Mouse (Mus musculus) right cerebral cortex, postnatal 36 days (tissue): ENCODE results near the gene Csf1.

Experiments used
- DNase-seq, 2 experiments: peaks; one replicate each; pipeline ENCODE4 v3.0.0; 2022; ENCODE audit warnings: low spot score in 2 of 2, mixed read lengths in 1 of 2

Gene Csf1

DNA sequence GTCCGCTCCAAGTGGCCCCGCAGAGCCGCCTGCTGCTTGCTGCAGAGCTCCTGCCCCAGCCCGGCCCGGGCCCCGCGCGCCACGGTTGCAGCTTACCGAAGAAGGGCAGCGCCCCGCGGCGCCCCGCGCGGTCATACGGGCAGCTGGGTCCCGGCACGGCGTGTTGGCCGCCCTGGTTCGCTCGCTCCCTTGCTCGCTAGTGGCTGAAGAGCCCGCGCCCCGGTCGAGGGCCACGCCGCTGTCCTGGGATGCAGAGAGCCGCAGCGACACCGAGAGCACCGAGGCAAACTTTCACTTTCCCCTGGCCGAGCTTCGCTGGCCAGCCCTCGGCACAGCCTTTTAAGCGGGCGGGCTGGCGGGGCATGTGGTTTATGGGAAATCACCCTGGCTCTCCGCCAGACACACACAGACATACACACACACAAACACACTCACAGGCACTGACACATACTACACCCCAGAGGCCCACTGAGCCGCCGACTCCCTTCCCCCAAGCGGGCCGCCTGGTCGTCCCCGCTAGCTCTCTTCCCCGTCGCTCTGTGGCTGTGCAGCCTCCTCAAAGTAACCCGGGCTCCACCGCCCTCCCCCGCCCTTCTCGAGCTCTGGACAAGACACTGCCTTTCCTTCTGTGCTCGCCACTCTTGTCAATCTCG, at the start of gene Csf1:
TSS of gene Csf1 (minus strand) at position 541 of the 653 bp plus-strand sequence.
- DNase-seq = peak; percentile 46 to 52

DNA sequence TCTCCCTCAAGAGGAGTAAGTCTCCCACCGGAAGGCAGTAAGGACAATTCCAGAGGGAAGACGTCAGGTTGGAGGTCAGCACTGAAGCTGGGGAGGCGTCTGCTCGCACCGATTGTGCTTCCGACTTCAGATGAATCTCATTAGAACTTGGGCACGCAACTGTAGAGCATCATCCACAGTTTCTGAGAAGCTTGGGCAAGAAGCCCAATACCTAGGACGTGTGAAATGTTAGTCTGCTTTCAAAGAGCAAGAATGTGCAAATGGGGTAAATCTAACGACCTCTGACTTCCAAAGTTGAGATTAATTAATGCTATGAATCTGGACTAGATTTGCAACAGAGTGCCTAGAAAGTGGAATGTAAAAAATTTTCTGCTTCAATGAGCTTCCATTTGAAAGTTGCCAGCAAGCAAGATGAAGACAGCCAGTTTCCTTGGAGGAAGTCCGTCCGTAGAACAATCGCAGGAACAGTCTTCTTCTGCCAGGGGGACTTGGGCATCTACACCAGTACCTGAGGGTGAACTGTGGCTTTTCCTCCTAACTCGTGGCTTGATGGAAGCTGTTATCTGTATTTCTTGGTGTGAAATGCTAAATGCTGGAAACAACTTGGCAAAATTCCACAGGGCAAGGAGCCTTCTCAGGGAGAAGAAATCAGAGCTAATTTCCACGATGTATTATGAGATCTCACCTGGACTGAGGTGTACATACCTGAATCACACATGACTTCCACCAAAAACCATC, 47.9 kb upstream of the Csf1 start:
- DNase-seq = no peak

DNA sequence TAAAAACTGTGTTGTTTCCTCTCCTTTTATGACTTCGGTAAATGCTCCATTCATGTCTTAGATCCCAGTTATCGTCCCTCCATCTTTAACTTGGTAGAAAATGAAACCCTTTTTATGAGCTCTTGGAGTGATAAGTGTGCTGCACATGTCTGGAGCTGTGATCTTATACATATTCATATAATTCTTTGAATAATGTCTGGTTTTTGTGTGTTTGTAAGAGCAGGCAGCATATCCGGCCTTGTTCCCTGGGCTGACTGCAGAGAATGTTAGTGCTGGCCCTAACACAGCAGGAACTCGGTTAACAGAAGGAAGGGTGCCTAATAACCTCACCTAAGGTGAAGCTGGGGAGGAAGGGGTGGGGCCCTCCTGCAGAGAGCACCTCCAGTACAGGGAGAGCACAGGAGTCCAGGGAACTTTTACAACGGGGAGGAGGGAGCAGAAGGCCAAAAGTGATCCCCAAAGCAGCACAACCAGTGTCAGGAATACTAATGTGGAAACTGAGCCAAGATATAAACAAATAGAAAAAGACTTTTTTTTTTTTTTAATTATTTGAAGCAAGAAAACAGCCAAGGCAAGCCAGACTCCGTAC, 47.2 kb upstream of the Csf1 start:
- no peak for DNase-seq

DNA sequence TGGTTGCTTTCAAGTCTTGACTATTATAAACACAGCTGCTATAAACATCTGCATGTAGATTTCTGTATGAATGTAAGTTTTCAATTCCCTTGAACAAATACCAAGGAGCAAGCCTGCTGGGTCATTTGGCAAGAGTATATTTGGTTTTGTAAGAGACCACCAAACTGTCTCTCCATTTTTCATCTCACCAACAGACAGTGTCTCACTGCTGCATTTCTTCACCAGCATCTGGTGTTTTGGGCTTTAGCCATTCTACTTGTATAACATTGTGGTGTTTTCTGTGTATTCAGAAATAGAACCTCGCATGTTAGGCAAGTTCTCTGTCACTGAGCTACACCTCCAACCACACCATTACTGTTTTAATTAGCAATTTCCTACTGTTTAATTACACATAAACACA, 46.6 kb upstream of the Csf1 start:
- DNase-seq = no peak

DNA sequence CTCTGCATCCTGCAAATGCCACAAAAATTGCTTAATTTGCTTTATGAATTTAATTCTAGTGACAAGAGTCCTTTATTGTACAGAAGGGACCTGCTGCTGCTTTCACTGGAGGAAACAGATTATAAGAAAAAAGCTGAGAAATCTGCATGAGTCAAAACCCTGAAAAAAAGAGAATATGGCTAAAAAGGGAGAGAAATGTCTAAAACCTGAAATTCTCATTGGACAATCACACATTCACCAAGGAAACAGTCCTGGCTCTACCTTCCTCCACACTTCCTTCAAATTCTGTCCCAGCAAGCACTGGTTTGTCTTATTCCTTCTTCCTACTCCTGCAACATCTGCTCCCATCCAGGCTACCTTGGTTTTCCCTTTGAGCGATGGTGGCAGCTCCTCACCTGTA, 44.5 kb upstream of the Csf1 start:
- DNase-seq = no peak

DNA sequence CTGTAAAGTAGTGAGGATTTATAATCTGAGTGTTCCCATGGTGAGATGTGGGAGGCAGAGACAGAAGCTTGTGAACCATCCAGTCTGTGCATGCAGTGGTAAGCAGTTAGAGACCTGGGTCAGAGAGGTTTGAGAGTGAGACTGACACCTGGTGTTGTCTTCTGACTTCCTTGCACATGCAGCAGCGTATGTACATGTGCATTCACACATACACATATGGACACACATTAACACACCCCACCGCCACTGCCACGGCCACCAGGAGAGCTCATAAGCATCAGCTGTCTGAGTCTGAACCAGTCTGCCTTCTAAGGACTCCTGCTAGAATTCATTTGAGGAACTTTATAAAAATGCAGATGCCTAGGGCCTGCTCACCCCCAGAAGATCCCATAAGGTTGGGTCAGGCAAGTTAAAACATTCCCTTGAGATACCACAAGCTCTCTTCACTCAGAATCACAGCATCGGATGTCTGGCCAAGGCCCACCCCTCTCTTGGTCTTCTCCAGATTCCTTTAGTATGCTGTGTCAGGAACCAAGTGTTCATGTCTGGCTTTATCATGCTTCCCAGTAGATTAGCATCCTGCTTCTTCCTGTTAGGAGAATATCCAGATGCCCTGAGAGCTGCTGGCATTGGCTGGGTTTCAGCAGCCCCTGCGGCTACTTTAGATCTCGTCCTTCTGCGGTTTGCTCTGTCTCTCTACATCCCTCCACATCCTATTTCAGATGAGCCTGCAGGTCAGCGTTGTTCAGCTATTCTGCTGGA, 42.1 kb upstream of the Csf1 start:
- DNase-seq = no peak

DNA sequence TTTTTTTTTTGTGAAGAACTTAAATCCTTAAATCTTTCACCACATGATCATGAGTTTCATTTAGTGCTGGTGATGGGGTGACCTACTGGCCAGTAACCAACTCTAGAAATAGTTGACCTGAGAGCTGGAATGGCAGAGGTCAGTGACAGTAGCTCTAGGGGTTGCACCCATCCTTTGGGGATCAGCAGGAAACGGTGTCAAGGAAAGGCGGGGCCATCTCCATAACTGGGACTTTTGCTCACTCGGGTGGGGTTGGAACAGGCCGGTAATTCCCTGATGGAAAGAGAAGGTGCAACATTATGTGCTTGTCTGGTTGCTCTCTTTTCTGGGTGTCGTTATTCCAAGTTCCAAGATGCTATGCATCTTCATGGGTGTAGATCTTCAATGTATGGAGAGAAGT, 38.7 kb upstream of the Csf1 start:
- DNase-seq = no peak

DNA sequence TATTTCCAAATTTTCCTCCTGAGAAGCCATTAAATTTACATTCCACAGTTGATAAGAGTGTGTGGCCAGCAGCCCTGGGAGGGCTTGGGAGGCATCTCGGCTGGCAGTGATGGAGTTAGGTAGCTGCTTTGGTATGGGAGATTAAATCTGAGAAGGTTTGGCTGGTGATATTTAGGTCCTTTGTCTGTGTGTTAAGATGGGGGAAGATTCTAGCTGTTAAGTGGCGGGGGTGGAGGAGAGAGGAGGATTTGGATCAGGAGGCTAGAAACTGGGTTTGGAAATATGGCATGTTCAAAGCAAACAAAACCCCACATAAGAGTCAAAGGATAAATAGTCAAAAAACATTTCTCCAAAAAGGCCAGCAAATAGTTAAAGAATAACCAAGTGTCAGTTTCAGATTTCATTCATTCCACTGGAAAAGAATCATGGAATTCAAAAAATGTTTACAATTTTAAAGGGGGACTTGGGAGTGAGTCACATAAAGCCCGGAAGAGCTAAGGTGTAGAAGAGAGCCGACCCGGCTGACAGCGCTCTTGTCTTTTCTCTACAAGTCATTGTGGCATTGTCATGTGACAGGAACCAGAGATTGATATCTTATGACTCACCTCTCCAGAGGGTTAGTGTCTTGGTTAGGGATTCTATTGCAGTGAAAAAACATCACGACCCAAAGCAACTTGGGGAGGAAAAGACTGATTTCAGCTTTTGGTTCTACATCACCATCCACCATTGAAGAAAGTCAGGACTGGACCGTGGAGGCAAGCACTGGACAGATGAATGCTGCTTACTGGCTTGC, 36.1 kb upstream of the Csf1 start:
- no peak for DNase-seq

DNA sequence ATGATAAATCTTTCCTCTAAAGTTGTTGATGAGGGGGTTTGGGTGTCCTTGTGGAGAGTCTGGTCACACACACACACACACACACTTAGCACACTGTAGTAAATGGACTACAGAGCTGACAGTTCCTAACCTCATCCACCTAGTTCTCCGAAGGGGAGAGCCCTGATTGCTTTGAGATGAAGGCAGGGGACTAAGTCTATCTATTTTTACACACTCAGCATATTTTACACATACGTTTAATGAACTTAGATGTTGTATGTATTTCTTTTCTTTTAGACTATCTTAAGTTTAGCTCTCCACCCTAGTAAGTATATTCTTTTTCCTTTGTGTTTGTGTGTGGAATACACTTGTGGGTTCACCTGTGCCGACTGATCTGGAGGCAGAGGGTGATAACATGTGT, 34.6 kb upstream of the Csf1 start:
- DNase-seq = no peak

DNA sequence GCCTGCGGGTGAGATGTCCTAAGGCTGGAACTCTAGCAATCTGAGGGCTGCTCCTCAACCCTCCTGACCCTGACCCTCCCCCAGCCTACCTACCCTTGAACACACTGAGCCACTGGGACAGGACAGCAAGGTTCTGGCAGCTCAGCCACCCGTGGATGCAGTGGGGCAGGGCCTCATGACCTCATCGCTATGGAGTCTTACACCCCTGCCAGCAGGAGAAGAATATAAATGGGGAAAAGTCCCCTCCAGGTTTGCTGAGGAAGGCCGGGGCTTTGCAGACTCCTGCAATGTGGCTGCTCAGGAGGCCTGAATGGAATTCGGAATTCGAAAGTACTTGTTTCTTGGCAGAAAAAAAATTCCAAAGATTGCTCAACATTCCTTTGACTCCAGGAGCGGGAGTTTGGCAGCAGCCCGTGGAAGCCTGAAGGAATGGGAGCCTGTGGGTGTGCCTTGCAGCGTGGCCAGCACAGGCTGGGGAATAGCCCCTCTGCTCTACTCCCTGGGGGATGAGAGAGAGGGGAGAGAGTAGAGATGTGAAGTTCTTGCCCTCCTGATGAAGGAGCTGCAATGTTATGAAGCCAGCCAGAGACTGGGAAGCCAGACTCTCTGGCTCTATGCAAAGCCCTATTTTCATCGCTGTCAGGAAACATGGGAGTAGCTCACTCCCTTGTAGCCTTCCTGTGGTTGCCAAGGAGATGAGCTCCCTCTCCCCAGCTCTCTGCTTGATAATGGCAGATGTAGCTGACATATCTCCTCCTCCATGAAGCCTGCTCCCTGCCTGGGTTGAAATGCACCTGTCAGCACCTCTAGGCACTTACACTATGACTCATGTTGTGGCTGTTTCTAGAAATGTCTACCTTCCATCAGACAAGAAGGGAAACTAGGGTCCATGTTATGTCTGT, 33.3 kb upstream of the Csf1 start:
- peak; percentile 54 to 59 for DNase-seq

DNA sequence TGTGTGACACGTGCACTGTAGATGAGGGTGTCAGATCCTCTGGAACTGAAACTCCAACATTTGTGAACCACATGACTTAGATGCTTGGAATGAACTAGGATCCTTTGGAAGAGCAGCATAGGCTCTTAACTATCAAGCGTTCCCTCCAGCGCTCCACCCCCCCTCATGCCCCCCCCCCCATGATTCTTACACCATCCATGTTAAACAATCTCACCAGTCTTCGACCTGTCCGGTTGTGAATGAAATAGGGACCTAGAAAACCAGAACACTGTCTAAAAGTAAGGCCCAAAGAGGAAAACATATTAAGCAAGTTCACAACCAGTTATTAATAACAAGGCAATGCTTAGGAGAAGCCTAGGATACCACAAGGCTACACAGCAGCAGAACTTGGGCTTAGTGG, 32.5 kb upstream of the Csf1 start:
- no peak for DNase-seq

DNA sequence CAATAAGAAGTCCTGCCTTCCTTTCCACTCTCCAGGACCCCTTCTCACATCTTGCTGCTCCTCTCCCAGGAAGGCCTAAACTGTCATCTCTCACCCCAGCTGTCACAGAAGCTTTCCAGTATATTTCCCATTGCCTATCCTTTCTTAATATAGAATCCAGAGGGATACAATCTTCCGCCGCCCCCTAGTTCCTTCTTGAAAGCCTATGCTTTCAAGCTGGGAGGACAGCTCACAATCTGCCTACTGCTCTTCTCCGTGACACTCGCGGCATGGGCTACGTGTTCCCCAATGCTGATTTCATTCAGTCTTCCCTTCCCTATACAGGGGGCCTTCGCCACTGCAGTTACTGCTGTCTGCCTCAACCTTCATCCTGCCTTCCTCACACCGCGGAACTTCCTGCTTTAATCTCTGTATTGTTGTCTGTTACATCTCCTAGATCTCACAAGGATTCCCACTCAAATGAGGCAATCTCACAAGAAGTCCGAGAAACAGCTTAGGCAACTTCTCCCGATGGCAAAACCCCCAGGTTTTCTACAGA, 30.6 kb upstream of the Csf1 start:
- DNase-seq = no peak

DNA sequence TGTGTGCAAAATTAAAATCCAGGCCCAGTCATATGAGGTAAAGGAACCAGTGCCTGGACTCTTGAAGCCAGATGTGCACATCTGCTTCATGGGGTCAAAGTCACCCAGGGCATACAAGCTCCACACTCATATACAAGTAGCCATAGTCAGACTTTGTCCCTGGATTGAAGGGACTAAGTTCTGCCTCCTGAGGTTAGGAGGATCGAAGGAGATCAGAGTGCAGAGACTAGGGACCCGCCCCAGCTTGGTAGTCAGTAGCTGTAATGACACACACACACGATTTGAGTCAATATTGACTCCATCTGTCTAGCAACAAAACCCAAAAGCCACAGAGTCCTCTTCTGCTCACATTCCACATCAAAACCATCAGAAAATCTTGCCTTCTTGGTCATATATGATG, 30.0 kb upstream of the Csf1 start:
- DNase-seq = no peak

DNA sequence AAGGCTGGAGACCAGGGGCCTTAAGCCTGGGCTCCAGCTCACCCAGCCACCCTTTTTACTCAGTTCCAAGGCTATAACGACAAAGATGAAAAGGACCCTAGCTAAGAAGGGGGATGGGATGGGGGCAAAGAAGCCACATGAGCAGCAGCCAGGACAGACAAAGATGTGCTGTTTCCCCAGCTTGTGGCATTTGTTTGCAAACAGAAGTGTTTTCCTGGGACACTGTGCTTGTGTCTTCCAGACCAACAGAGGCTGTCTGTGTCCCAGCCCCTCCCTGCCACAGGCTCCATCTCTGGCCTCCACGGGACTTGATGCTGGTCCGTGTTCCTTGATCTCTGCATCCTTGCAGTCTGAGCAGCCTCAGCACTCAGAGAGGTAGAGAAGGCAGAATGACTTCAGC, 28.6 kb upstream of the Csf1 start:
- DNase-seq = peak in 1 of 2 experiments; percentile 19

DNA sequence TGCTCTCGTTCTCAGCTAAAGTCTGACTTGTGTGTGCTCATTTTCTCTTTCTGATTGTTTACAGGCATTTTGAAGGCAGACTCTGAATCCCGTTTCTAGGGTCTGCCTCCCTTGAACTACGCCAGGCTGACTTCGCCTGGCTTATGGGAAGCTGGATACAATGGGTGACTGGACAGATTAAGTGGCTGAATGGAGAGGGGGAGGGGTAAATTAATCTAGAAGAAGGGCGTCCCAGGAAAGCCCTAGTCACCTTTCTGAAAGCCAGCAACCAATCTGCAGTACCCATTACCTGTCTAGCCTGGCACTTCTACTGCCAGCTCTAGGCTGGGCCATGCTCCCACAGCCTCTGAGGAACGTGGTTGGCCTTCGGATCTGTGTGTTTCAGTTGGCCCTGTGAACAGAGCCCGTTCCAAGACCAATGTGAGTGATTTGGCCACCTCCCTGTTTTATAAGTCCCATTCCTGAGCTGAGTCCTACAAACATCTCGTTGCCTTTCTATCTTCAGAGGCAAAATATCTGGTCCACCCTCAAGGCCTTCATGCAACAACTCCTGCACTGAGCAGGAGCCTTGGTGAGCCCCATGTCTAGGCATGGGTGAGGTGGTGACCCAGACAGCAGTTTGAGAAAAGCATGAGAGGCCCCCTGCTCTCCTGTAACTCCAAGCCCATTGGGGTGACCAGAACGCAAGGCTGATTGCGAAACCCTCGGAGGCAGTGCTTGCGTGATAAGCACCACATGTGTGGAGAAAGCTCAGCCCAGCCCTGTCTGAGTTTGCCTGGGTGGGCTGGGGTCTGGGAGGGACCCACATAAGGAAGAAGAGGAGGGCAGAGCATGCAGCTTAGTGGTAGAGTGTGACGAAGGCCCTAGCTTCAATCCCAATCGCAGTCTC, 27.6 kb upstream of the Csf1 start:
- DNase-seq = no peak

DNA sequence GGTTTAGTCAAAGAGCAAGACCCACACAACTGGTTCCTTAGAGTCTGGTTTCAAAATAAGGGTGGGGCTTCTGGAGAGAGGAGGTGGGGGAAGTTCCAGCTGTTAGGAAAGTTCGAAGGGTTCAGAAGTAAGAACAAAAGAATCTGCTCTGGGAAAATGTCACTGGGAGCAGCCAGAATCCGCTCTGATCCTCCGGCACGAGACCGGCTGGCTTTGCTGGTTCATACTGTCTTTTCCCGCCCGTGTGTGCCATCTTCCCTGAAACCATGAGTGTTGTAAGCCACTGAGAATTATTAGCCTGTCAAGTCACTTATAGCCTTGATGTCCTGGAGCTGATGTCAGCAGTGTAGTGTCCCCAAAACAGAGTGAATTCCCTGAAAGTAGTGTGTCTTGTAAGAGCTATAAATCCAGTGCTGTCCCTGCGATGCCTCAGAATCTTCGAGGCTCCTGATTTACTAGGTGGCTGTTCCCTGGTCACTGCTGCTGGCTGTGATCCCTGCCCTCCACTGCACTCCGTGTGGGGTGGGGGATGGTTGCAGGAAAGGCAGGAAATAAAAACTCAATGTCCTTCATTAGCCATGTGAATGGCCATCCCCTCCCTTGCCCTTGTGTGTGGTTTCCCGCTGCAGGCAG, 26.8 kb upstream of the Csf1 start:
- DNase-seq = no peak

DNA sequence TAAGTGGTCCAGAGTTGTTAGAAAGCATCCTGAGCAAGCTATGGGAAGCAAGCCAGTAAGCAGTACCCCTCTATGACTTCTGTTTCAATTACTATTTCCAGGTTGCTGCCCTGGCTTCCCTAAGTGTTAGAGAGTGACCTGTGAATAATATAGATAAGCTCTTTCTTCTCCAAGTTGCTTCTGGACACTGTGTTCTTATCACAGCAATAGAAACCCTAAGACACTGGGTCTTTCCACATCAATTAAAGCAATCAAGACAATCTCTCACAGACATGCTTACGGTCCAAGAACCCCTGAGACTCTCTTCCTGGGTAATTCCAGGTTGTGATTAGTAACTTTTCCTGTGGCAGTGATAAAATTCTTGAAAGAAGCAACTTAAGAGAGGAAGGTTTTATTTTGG, 26.1 kb upstream of the Csf1 start:
- DNase-seq = no peak

DNA sequence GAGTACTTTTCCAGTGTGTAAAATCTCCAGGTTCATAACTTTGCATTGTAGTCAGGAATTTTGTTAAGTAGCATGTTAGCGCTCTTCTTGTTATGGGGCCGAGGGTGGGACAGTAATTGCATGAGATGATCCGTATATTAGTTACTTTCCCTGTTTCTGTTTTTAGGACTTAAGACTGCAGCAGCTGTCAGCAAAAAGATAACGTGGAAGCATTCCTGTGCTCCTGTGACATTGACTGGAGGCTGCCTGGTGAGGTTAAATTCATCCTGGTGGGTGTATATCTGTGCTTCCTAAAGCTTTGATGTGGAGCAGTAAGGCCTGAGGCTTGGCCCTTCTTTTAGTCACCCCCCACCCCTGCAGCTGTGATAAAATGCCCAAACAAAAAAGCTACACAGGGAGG, 25.3 kb upstream of the Csf1 start:
- no peak for DNase-seq

DNA sequence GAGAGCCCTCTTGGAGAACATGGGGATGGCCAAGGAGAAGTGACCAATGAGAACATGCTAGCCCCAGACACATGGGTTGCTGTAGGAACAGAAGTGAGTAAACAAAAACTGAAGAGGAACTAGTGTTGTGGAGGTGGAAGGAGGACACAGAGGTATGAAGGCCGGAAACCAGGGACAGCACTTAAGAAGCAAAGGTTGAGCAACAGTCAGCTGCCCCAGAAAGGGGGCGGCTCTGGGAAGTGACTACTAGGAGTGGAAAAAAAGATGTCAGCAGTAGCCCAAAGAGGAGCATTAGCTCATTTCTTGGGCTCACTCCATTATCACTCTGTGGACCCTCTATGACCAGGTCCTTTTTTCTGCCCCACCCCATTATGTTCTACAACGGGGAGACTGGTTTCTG, 23.0 kb upstream of the Csf1 start:
- no peak for DNase-seq
